Mouse (Mus musculus): ENCODE data around the gene Pdyn.
A peak's percentile ranks its signal among the peaks of the same experiment; 100 is the strongest.

Gene Pdyn

DNA sequence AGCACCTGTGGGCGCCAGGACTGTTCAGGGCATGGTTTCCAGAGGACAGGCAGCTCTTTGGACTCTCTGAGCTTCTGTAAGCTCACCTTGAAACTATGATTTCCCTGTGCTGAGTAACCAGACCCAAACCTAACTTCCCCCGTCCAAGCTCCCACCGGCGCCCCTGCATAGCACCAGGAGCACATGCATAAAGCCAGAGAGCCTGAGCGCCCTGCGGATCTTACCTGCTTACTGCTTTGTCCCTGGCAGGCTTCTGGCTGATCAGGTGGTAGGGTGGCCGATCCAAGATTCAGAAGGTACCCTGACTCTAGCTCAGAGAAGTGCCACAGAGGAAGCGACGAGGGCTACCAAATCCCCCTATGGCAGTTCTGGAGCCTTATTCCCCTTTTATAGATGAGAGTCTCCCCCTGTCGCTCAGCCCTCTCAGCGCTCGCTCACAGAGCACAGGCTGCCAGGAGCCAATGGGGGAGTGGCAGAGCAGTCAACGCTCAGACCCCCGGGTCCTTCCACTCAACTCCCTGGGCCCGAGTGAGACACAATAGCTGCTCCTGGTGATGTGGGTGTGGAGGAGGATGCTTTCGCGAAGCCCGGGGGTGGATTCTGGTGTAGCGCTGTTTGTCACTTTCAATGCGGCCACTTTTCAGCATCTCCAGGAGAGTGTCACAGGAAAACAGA is at the start of gene Pdyn:
Pdyn (minus strand) TSS at position 361 of the 675 bp plus-strand sequence.
- no peak for DNase-seq (ENCODE audit: low spot score)

DNA sequence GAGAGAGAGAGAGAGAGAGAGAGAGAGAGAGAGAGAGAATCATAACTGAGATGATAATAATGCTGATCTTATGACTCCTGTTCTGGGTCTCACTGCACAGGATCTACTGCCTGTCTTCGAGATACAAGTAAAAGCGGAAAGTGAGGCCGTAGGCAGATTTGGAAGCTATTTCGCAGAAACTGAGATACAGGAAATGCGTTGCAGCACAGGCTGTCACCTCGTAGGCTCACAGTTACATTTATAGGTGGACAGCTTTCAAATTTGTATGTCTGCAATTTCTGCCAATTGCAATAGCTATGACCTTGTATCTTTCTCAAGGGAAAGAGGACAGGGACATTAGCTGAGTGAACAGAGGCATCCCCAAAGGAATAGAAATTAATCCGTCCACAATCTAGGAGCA is 42.4 kb upstream of the Pdyn start:
- no peak for DNase-seq (ENCODE audit: low spot score)

DNA sequence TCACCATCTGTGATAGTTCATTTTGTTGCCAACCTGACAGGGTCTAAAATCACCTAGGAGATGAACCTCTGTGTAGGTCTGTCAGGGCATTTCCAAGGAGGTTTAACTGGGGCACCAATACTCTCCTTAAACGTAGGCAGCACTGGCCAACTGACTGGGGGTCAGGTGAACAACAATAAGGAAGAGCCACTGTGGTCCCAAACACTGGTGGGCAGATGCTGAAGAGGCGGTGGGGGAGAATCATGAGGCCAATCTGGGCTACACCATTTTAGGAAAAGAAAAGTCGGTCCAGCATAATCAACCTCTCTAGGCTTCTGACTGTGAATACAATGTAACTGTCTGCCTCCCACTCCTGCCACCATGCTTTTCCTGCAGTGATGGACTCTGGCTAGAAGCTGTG is 40.9 kb upstream of the Pdyn start:
- no peak for DNase-seq (ENCODE audit: low spot score)

DNA sequence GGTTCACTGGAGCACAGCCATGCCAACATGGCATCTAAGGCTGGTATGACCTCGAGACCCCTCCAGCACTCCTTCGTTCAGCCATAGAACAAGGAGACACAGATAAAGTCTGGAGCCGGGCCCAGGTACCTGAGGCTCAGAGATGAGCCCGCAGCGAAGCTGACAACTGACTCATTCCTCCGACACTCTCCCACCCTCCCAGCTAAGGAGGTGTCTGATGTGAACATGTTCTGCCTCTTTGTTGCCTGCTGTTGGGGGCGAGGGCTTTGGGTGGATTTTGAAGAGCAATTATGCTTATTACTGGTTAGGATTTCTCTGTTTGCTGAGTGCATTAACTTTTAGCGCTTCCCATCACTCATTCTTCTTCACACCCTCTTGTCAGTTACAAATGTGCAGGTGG is 34.4 kb upstream of the Pdyn start:
- DNase-seq (ENCODE audit: low spot score): no peak

DNA sequence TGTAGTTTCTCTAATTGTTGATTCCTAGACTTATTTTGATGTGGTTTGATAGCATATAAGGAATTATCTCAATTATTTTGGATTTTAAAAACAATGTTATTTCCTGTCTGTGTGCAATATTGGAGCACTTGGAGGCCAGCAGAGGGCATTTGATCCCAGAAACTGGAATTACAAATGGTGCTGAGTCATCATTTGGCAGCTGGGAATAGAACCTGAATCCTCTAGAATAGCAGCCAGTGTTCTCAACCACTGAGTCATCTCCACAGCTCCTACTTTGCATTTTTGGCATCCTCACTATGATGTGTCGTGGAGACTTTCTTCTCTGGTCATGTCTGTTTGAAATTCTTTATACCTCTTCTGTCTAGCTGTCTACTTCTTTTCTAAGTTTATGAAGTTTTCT is 30.0 kb upstream of the Pdyn start:
- DNase-seq (ENCODE audit: low spot score): no peak

DNA sequence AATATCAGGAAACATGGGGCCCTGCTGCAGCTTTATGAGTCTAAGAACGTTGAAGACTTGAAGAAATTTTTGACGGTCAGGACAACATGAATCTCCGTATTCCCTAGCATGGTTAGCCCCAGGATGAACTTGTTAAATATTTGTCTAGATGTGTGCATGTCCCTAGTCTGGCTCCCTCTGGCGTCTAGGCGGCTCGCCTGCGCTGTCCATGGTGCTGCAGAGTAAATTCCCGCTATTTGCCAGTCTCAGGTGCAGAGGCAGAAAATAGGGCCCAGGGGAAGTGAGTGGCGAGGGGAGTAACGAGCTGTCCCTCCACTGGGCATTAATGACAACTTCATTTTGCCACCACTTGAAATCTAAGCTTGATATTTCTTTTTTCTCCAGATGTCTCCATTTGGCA is 16.0 kb upstream of the Pdyn start:
- peak; percentile 7 for DNase-seq (ENCODE audit: low spot score)

DNA sequence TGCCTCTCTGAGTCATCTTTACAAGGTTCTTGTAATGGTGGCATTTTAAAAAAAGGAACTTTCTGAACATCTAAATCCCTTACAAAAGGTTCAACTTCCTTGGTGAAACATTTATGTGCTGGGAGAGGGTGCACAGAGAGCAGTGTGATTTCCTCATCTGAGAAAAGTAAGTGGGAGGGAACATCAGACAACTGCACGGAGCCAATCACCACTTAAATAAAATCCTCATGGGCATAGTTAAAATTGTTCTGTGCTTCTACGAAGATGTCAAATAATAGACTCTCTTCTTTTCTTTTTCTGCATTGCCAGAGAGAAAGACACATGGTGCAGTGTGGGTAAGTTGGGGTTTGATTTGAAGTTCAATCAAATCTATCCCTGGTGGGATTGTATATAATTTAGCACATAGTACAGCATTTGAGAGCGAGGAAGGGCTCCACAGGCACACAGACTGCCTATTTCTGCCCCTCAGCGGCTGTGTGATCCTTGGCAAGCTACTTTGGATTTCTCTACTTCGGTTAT is 13.4 kb upstream of the Pdyn start:
- DNase-seq (ENCODE audit: low spot score): no peak

DNA sequence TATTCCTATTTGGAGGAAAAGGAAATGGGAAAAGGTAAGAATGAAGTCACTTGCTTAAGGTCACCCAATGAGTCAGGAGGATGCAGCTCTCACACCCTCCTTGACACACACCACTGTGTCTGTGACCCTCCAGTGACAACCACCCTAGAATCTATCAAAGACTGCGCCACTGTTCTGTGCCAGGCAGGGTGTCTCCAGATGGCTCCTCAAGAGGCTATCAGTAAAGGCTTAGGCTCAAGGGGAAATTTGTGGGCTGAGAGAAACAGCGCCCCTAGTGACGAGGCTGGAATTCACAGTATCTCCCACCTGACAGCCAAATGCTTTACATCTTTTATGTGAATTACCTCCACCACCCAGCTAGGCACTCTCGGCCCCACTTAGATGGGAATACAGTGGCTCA is 3.6 kb downstream of the Pdyn start:
- DNase-seq (ENCODE audit: low spot score): peak; percentile 46

DNA sequence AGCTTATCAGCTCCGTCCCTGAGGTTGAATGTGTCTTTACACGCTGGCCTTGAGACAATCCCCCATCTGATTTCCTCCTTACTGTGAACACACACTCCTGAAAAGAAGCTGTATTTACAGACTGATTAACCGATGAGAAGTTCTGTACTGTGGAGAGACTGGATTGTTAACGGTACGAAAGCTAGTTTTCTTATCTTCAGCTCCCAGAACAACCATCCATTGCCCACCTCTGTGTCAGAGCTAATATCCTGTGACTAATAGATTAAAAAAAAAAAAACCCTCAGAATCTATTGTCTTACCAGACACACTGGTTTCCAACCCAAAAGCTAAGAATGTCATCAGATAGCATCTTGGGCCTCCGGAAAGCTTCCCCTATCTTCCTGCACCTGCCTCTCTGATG is 5.3 kb downstream of the Pdyn start:
- DNase-seq (ENCODE audit: low spot score): no peak

DNA sequence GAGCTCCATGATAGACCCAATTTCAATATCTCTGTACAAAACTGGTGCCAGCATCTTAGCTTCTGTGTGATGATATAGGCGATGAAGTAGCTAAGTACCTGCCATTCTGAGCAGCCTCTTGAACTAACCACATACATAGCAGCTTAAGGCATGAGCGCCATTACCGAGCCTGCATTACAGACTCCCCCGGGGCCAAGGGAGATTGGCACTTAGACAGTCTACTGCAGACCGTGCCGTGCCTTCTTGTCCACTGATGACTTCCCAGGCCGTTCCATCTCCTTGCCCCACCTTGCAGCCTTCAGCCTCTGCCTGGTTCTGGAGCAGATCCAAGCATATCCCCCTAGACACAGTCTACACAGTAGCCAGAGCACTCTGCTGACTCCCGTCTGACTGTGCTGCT is 7.0 kb downstream of the Pdyn start:
- DNase-seq (ENCODE audit: low spot score): no peak

DNA sequence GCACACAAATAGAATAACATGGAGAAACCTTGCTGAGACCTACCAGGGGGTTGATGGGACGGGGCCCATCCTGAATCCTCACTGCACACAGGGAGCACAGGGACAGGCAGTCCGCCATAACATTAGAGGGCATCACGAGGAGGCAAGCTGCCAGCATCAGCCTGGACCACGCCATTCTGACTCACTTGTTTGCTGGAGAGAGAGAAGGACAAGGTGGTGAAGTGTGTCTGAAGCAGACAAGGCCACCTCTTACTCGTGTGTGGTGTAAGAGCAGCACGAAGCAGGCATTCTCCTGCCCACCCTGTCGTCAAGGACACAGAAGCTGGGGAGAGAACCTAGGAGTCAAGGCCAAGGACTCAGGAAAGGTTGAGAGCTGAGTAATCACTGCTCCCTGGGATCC is 9.9 kb downstream of the Pdyn start:
- DNase-seq (ENCODE audit: low spot score): no peak

DNA sequence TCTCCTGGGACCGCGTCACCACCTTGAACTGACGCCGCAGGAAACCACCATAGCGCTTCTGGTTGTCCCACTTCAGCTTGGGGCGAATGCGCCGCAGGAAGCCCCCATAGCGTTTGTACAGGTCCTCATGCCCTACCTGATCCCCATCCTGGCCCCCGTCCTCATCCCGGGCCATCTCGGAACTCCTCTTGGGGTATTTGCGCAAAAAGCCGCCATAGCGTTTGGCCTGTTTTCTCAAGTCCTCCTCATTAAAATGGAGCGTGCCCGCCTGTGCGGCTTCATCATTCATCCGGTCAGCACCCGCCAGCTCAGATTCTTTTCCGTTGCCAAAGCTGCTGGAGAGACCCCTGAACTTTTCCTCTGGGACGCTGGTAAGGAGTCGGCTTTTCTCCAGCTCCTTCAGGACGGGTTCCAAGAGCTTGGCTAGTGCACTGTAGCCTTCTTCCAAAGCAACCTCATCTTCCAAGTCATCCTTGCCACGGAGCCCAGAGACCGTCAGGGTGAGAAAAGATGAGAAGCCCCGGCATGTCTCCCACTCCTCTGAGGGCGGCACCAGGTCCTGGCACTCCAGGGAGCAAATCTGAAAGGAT is 11.5 kb downstream of the Pdyn start:
- no peak for DNase-seq (ENCODE audit: low spot score)

DNA sequence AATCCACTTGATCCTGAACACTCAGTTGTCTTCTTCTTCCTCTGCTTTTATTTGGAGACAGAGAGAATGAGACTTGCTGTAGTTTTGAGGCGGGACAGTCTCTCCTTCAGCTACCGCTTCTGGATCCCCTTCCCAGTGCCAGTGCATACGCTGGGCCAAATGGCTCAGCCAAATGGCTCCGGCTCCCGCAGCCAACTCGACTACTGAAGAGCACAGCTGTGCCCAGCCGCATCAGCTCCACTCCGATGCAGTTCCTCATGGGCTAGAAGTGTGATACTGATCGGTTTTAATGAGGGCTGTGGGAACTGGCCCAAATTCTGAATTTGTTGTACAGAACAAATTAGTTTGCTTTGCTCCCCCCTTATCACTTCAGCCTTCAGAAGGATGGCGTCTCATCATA is 12.7 kb downstream of the Pdyn start:
- DNase-seq (ENCODE audit: low spot score): no peak

DNA sequence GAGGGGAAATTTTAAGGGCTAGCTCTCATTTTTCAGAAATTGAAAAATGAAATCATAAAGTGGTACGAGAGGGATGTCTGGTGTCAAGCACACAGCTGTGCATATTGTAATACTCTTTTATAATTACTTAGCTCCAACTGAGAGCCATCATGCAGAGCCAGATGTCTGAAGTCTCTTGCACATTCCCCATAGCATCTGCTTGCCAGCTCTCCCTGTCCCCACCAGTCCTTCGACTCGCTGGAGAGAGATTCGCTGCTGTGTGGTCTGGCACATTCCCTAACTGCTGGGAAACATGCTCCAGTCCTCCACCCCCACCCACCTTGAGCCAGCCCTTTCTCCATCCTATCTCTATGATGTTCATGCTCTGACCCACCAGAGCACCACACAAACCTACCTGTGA is 15.6 kb downstream of the Pdyn start:
- no peak for DNase-seq (ENCODE audit: low spot score)

DNA sequence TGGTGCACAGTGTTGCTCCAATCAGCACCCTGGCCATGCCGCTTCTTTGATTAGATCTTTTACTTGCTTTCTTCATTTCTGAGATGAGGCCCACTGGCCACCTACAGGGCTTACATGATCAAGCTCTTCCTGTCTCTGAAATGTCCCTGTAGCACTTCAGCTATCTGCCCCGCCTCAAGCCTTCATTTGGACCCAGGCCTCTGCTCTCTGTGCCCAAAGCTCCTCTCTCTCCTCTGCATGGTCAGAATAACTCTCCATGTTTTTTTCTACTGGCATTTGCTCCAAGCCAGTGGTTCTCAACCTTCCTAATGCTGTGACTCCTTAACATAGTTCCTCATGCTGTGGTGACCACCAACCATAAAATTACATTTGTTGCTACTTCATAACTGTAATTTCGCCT is 19.4 kb downstream of the Pdyn start:
- no peak for DNase-seq (ENCODE audit: low spot score)

DNA sequence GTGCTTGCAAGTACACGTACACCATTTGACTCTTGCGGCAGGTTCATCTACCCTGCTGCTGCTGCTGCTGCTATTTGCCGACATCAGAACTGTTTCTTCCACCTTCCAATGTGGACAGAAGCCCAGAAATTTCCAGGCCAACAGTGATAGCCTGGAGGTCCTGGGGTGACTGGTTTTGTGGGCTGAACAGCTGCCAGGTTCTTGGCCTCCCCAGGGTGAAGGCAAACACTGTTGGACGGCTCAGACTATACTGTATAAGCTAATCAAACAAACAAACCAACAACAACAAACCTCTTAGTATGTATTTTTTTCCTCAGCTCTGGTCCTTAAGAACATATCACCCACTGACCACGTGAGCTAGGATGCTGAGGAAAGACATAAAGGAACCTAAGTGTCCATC is 20.6 kb downstream of the Pdyn start:
- DNase-seq (ENCODE audit: low spot score): no peak

DNA sequence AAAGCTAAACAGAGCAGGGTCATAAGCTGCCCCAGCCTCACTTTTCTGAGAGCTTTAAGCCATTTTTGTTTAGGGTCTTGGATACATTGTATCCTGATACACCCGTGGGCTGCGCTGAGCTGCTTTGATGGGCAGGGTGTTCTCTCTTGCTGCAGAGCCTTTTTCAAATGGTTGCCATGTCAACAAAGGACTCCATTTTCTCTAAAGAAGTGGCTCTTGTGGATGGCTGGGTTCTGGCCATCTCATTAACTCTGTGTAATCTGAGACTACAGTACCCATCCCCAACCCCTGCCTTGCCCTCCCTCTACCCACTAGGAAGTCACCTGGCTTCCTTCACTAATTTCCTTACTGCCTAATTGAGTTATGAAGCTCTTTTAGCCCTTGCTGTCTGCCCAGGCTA is 22.0 kb downstream of the Pdyn start:
- no peak for DNase-seq (ENCODE audit: low spot score)

DNA sequence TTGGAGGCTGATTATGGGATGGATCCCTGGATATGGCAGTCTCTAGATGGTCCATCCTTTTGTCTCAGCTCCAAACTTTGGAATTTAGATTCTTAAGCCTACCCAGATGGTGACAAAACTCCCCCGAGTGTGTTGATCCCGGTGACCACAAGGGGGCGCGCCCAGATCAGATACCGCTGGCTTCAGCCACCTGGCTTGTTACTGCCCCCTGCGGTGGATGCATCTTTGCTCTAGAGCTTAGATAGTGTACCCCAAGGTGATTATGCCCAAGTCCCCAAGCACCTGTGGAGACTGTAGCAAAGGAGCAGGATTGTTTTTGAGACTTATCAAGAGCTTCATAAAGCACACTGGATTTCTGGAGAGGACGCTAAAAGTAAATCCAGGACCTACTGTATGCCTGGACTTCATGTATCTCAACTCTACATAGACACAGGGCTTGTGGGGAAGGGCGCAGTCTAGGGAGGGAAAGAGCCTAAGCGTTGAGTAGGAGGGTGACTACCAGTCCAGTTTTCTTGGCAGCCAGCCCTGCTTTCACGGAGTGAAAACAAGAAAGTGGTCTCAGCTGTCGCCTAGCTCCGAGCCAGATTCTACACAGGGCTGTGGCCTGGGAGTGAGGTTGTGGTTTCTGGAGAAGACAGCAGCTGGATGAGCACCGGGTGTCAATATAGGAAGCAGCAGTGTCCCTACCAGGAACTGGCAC is 24.6 kb downstream of the Pdyn start:
- peak; percentile 60 for DNase-seq (ENCODE audit: low spot score)

DNA sequence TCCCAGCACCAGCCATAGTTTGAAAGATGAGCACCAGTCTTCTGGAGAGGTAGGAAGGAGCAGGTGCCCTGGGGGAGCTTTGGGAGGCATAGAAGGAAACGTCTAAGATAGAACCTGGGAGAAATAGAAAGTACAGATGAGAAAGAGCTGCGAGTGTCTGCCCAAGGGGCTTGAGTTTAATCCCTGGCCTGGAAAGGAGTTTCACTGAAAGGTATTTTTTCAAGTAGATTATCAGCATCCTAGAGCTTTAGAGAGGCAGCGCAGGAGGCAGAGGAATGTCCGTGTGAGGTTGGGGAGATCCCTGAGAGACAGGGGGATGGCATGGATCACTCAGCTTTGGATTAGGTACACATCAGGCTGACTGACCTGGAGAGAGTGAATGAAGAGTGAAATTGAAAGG is 27.7 kb downstream of the Pdyn start:
- no peak for DNase-seq (ENCODE audit: low spot score)

DNA sequence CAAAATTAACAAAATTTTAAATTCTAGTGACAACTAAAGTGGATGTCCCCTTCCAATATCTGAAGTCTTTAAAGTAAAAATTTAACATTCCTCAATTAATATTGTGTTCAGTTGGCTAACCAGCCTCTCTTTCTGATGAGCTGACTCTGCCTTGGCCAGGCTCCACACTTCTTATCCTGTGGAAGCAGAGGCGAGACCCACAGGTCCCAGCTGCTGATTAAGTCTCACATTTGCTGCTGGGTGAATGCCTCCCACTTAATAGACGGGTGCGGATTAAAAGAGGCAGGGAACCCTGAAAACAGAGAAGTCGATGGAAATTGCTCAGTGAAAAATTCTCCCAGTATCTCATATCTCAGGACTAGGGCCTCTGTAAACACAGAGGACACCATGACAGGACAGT is 37.2 kb downstream of the Pdyn start:
- DNase-seq (ENCODE audit: low spot score): no peak

DNA sequence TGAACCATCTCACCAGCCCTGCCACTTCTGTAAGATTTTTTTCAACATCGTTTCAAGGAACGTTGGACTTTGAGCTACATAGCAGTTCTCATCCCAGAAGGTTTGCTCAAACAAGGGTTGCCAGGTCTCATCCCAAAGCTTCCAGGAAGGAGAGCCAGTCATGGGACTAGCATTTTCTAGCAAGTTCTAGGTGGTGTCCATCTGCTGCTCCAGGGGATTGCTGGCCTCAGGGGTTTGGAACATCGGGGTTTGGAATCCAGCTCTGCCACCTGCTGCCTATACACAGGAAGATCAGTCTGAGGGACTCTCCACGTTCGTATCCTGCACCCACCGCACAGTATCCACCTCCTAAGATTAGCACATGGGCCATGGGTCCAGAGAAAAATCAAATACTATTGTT is 39.6 kb downstream of the Pdyn start:
- no peak for DNase-seq (ENCODE audit: low spot score)

DNA sequence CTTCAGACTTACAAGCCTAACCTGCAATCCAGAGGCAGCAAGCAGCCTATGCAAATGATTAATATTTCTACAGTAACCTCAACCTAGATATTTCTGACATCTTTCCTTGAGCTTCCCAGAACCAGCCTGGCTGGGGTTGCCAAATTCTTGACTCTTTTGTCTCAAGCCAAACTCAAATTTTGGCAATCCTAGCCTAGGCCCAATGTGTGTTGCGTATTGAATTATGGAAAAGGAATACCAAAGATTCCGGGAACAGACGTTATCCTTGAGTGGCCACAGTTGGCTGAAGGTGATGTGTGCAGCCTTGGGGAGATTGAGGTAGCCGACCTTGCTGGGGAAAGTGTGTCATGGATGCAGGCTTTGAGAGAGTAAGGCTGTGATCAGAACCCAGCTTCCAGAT is 40.8 kb downstream of the Pdyn start:
- no peak for DNase-seq (ENCODE audit: low spot score)

DNA sequence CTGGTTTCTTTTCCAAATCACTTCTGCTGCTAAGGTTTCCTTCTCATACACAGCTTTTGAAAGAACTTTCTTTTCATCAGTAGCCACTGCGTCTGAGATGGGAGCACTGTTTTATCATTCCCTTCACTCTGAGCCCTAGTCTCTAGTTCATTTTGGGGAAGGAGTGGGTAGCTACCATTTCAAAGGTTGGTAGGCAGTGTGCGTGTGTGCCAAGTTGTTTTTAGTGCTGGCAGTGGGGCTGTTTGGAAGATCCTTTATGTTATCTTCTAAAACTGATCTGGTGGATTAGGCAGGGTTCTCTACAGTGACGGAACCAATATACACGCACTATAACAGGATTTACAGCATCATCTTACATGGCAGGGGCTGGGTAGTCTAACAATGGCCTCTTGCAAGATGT is 44.6 kb downstream of the Pdyn start:
- DNase-seq (ENCODE audit: low spot score): no peak

Data from c-Kit-positive CD71-positive TER-119-positive erythroid progenitor cells, embryonic 14.5 days (primary cell).